Mouse (Mus musculus) urinary bladder, postnatal 36 days (tissue): ENCODE measurements around the gene Tspan13.
A peak's percentile ranks its signal among the peaks of the same experiment; 100 is the strongest.

Source experiments
- DNase-seq, 2 experiments: peaks; one replicate each; pipeline ENCODE4 v3.0.0; 2022; ENCODE audit warnings: low spot score in 2 of 2, mixed read lengths in 1 of 2

The Tspan13 gene

DNA sequence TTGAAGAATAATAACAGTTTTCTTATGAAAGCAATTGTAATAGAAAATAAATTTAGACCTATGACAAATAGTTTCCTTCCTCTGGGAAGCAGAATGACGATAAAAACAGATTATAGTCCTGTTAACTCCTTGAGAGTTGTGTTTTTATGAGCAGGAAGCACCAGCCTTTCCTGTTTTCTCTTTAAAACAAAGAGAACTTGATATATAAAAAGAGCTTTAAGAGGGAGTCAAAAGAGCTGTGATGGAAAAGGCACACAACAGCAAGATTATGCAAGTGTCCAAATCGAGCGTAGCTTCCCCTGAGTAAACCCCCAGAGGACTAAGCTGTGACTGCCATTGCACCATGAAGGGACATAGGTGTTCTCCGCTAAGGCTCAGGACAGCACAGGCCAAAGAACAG, 9.9 kb downstream of the Tspan13 start:
- DNase-seq, result no peak

DNA sequence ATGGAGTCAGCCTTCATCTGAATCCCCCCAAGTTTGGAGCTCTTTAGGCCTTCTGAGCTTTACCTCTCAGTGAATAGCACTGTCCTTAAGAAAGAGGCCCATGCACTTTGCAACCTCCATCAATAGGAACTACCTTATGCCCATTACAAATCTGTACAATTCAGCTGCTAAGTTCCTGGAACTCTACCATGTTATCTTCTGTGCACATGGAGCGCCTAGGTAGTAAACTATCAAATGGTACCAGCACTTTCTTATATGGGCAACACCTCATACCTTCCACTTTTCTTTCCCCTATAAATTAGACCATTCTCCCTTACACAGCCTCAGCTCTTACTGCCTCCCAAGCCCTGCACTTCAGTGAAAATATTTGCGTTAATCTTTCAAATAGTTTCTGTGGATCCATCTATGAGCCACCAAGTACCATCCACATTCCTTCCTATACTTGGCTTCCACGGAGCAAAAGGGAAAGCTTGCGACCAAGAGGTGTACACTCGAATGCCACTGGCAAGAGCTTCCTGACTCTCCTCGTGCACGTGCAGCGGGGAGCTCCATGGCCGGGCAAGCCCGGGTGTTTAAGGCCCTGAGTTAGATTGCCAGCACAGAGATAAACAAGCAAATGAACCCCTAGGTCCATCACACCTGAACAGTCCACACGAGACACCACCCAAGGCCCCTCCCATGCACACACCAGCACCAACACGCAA, 11.5 kb downstream of the Tspan13 start:
- DNase-seq, result no peak

DNA sequence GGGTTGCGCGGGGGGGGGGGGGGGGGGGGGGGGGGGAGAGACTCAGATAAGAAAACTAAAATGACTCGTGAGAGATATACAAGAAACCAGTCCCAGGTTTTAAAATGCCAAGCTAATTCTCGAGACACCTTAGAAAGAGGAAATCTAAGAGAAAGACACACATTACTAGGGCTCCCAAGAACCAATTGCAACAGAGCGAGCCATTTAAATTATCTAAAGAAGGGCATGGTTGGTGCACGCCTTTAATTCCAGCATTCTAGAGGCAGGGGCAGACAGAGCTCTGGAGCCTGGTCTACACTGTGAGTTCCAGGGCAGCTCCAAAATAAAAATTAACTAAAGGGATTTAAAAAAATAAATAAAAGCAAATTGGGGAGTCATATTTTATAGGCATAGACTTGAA, 12.6 kb downstream of the Tspan13 start:
- no peak for DNase-seq

GRCm38 (mm10) chr12:36028968-36029645, 13.2 kb downstream of the Tspan13 start:
- DNase-seq, result no peak

DNA sequence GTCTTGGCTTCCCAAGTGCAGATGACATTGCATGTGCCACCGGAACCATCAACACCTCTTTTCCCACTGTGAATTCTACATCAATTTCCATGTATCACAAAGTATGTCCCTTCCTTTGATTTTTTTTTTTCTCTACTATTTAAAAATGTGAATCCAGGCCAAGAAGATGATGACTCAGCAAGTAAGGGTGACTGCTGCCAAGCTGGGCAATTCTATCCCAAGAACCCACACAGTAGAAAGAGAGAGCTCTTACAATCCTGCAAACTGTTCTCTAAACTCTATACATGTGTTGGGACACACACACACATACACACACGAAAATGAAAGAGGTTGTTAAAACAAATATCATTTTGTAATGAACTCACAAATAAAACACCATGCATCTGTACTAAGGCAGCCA, 15.1 kb downstream of the Tspan13 start:
- DNase-seq, result no peak

DNA sequence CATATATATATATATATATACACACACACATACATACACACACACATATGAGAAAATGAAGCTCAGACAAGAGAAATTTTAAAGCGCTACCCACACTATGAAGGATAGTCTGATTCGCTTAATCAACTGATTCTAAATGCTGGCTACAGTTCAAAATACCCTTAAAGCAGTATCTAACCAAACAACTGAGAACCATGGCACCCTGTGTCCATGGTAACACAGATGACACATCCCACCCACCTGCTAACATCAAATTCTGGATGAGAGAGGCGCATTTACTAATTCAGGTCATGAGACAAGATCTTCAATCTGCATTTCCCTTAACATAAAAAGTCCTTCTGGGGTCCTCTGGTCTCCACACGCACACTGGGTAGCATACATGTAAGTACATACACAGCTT, 16.2 kb downstream of the Tspan13 start:
- DNase-seq, result no peak

- DNase-seq, result no peak
These were observed 21.6 kb downstream of the Tspan13 start for GRCm38 (mm10) chr12:36020710-36021109.

GRCm38 (mm10) chr12:36020081-36020480, 22.2 kb downstream of the Tspan13 start:
- DNase-seq, result no peak

DNA sequence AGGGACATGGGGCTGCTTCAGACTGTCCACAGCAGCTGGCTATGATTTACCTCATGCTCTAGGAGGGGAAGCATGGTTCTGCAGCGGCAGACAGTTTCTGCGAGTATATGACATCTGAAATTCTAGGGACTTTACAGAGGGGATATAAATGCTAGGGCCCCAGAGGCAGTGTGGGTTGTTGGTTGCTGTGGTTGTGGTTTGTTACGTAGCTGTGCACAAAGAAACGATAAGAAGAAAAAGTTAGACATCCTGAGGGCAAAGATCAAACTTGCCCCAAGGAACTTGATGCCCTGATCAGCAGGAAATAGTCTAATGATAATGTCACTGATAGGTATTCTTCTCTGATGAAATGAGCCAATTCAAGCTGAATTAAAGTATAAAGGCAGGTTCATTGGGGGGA, 22.7 kb downstream of the Tspan13 start:
- no peak for DNase-seq

DNA sequence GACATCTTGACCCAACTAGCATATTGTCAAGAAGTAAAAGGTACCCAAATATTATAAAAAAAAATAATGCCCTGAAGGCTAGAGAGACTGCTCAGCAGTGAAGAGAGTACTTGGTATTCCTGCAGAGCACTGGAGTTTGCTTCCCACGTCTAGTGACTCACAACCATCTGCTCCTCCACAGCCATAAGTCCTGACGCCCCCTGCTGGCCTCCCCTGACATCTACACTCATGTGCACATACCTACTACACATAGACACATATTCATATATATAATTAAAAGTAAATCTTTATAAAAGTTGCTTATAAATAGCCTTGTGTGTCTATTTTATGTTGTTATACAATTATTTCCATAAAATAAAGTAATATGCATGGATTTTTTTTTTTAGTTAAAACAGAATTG, 24.5 kb downstream of the Tspan13 start:
- no peak for DNase-seq

- DNase-seq, result no peak
These were observed 28.9 kb downstream of the Tspan13 start for GRCm38 (mm10) chr12:36013216-36013910.

GRCm38 (mm10) chr12:36008364-36009047, 33.8 kb downstream of the Tspan13 start:
- peak in 1 of 2 experiments; percentile 23 for DNase-seq

DNA sequence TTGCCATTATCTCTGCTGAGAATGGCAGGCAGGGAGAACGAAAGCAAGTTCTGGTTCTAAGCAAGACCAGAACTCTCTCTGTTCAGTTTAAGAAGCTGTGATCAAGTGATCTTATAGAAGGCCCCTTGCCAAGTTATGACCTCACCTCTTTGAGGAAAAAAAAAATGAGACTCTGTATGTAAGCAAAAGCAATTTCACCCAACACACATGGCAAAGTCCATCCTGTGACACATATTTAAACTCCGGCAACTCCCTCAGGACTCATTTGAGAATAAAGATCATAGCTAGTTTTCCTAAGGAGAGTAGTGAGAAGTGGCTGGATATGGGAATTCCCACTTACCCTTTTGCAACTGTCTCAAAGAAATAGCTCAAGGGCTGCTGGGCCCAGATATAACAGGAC, 34.7 kb downstream of the Tspan13 start:
- DNase-seq, result no peak

DNA sequence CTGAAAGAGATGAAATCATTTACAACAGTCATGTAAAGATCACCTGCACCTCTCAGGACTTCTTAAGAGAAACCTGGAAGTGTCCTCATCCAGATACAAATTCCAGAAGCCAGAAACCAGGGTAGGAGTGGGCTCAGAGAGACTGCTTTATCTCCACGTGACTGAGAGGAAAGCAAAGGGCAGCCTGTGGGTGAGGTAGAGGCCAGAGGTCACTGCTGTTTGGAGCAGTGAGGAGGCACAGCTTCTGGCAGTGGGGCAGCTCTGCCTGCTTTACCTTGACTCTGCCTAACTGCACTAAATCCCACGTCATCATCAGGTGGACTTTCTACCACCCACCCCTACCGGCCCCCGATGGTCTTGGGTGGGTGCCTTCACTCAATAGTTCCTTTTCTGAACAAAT, 37.6 kb downstream of the Tspan13 start:
- DNase-seq, result no peak

DNA sequence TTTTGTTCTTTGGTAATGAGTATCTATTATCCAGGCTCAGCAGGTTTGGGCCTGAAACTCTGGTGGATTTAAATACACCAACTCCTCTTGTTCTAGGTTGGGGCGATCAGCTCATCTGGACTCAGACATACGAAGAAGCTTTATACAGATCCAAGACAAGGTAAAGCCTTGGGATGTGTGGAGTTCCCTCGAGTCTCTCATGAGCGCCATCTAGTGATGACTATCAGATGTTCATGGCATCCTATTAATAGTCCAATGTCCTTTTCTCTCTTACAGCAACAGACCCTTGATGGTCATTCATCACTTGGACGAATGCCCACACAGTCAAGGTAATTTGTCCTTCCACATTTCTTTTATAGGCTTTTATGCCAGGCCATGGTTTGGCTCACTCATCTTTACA, 46.5 kb downstream of the Tspan13 start:
- DNase-seq, result no peak

- DNase-seq, result no peak
These were observed 48.2 kb downstream of the Tspan13 start for GRCm38 (mm10) chr12:35994098-35994497.

DNA sequence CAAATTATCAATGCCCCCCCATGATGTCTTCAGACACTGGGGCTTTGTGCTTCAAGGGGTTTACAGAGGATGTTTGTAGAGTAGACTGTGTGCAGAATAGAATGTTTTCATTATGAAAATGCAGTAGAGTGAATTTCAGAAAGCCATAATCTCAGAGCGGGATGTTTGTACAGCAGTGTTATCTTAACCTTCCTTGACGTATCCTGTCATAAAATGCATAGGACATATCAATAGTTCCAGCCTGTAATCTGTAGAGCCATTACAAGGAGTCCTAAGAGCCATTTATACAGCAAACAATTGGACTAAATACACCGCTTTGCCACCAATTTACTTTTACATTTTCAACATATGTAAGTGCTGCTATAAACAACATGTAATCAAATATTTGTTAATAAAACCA, 48.7 kb downstream of the Tspan13 start:
- DNase-seq, result no peak

DNA sequence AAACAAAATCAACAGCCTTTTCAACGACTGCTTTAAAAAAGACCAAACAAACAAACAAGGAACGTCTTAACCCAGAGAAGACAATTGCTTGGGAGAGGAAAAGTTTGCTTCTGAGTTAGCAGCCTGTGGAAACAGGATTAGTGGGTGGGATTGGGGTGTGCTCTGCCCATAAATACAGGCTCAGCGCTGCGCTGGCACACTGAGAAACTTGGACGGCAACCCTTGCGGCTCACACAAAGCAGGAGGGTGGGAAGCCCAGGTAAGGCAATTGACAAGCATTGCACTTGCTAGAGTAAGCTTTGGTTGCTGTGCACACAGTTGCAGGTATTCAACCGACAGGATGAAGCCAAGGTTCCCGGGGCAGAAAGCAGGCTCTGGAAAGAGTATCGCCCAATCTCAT, 49.6 kb downstream of the Tspan13 start, which contains the start of gene Agr2:
Gene Agr2, plus strand, starts transcription at position 197 of the 400 bp plus-strand sequence.
- DNase-seq, result no peak

DNA sequence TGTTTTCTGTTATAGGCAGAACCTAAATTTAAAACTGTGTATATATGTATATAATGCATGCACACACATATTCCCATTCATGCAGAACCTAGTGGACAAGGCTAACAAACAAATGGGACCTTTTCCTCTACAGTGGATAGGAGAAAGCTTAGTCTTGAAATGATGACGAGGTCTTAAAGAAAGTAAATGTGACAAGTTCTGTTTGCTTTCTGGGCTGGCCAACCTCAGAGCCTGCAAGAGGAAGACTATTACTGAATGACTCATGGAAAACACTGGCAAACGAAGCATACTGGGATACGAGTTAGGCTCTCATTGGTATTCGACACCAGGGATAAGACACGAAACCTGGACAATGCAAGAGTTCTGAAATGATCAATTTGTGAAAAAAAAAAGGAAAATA, 57.6 kb downstream of the Tspan13 start:
- no peak for DNase-seq

DNA sequence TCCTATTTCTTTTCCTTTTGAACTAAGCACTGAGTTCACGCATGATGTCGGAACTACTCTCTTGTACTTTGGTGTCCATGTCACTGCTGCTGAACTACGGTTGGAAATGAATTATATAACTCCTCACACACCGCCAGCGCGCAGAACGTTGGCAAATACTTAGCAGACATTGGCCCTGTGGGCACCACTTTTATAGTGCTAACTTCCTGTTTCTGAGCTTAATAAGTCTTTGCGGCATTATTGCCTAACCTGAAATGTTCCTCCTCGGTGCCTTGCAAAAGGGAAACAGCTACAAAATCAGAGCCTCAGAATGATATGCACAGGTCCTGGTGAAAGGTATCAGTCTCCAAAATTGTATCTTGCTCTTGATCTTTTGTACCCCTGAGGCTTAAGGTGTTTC, 58.8 kb downstream of the Tspan13 start:
- DNase-seq, result no peak

- no peak for DNase-seq
These were observed 60.5 kb downstream of the Tspan13 start for GRCm38 (mm10) chr12:35981732-35982360.

DNA sequence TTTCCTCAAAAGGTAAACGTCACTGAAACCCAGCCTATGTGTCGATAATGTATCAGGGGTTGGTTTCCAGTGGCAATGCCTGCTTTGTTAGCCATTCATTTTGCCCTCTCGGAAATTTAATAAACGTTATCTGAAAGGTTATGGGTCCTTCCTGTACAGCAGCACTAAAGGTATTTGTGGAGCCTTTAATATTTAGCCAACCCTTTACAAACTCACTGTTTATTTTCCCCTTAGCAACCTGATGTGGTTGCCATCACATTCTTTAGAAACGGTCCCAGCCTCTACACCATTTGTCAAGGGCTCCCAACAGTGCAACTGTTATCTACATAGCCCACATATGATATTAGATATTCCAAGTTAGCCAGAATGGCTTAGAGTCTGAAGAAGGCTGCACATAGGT, 62.7 kb downstream of the Tspan13 start:
- no peak for DNase-seq
